Comparison of ENCODE assay signal across 8 mouse cellular contexts in the genomic region with DNA sequence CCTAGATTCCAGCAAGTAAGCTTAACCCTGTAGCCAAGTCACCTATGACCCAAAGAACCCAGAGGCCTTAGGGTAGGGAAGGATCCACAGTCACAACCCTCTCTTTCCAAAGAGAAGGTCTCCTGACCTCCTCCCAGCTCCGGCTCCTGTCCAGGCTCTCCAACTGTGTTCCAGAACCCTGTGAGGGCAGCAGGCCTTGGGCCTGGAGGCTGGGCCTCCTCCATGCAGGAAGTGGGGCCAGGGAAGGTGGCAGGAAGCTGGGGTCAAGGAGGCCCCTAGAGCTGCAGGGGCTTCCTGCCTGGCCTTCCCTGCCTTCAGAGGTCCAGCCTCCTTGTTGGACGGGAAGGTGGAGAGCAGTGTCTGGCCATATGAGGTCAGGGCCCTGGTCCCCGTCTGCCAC. TPM values are rescaled to one million over a fixed set of nuclear protein-coding genes. Genes with fewer than 3 reads are reported as not detected.
A peak's percentile ranks its signal among the peaks of the same experiment; 100 is the strongest.
DNase-seq lines count a peak whose midpoint lies in the region; ATAC-seq and TF ChIP-seq lines count a peak whose summit lies in the region.

No protein-coding gene starts in this region.

- ATAC-seq in forebrain, postnatal 0 days = no peak
- peak; percentile 55 for ATAC-seq in liver, postnatal 0 days
- no peak for ATAC-seq in monocyte, adult 5-6 weeks (replicated peaks; ENCODE audit: insufficient number of reproducible peaks, low FRiP score, low TSS enrichment, poor library complexity, severe bottlenecking)

- no peak for DNase-seq in forebrain, embryonic 10.5 days (ENCODE audit: extremely low spot score, low spot score)
- DNase-seq in forebrain, postnatal 0 days = no peak
- DNase-seq in heart, adult 18-20 months = peak; percentile 29 to 80
- peak; percentile 56 to 75 for DNase-seq in kidney, adult 8-10 months
- DNase-seq in liver, postnatal 0 days = peak; percentile 40
- no peak for DNase-seq in embryo, embryonic 10 days (ENCODE audit: low spot score)
- DNase-seq in cerebellum, adult 9-11 months = no peak

- no peak for TF ChIP-seq EP300 in liver, postnatal 0 days (IDR thresholded peaks at IDR 0.05; ENCODE audit: low read depth)

- H3K4me1 ChIP-seq in forebrain, embryonic 10.5 days = peaks cover 43% of the 10 kb centered on the region
- peaks cover 10% of the 10 kb centered on the region; the same call in 1 of the 2 replicates for H3K4me1 ChIP-seq in forebrain, postnatal 0 days (ENCODE audit: insufficient read depth)
- peaks cover 15% of the 10 kb centered on the region; the same call in 1 of the 2 replicates for H3K4me1 ChIP-seq in liver, postnatal 0 days (ENCODE audit: insufficient read depth)

- peak overlapping the region; percentile 73 for H3K27ac ChIP-seq in forebrain, embryonic 10.5 days
- H3K27ac ChIP-seq in forebrain, postnatal 0 days (ENCODE audit: low read depth, low read length) = no peak overlapping the region
- 0 out of 2 replicates have a peak overlapping the region, but pooled peaks have one; percentile 3 for H3K27ac ChIP-seq in liver, postnatal 0 days (ENCODE audit: low read depth)

- 77% methylated on average over 3 of the region's 3 CpGs for WGBS in forebrain, embryonic 10.5 days
- WGBS in forebrain, postnatal 0 days = 92% methylated on average over 3 of the region's 3 CpGs
- WGBS in liver, postnatal 0 days (ENCODE audit: insufficient replicate concordance) = 55% methylated on average over 3 of the region's 3 CpGs

- H3K9ac ChIP-seq in forebrain, postnatal 0 days = no peak overlapping the region
- no peak overlapping the region for H3K9ac ChIP-seq in liver, postnatal 0 days (replicated peaks)

- no peak overlapping the region for H3K4me3 ChIP-seq in forebrain, embryonic 10.5 days
- no peak overlapping the region for H3K4me3 ChIP-seq in forebrain, postnatal 0 days (ENCODE audit: low read depth, low read length)
- no peak overlapping the region for H3K4me3 ChIP-seq in liver, postnatal 0 days (ENCODE audit: low read depth, low read length)

- no peaks in the 10 kb centered on the region for H3K27me3 ChIP-seq in forebrain, embryonic 10.5 days (ENCODE audit: poor library complexity, severe bottlenecking)
- no peaks in the 10 kb centered on the region for H3K27me3 ChIP-seq in forebrain, postnatal 0 days (ENCODE audit: insufficient read depth, low read length)
- H3K27me3 ChIP-seq in liver, postnatal 0 days (ENCODE audit: insufficient read depth, low read length) = no peaks in the 10 kb centered on the region

- no peak for TF ChIP-seq CTCF in forebrain, postnatal 0 days (IDR thresholded peaks at IDR 0.05; ENCODE audit: low read depth)
- no peak for TF ChIP-seq CTCF in liver, postnatal 0 days (IDR thresholded peaks at IDR 0.05; ENCODE audit: low read depth)

- H3K9me3 ChIP-seq in forebrain, embryonic 10.5 days = no peaks in the 10 kb centered on the region
- H3K9me3 ChIP-seq in forebrain, postnatal 0 days (ENCODE audit: low read length) = no peaks in the 10 kb centered on the region
- H3K9me3 ChIP-seq in liver, postnatal 0 days (ENCODE audit: low read length) = no peaks in the 10 kb centered on the region

- H3K36me3 ChIP-seq in forebrain, embryonic 10.5 days (replicated peaks) = peaks cover 100% of the 10 kb centered on the region
- peaks cover 72% of the 10 kb centered on the region for H3K36me3 ChIP-seq in forebrain, postnatal 0 days (ENCODE audit: insufficient read depth)
- peaks cover 3% of the 10 kb centered on the region; the same call in 1 of the 2 replicates for H3K36me3 ChIP-seq in liver, postnatal 0 days (replicated peaks; ENCODE audit: insufficient read depth, low read length)

- no peak overlapping the region for H3K4me2 ChIP-seq in forebrain, postnatal 0 days (ENCODE audit: low read depth)
- H3K4me2 ChIP-seq in liver, postnatal 0 days (ENCODE audit: low read depth, low read length) = no peak overlapping the region

RNA-seq across cellular contexts. Expression of gene Bahcc1, which starts 48.5 kb away (rescaled TPM):
- 13.7 and 16.1 TPM in 2 replicates for polyA plus RNA-seq in forebrain, embryonic 10.5 days (2016; fragmentation: Nextera tagmentation; extraction: Ambion mirVana)
- total RNA-seq in forebrain, postnatal 0 days (2014; rRNA removed) = 19.3 and 26.5 TPM in 2 replicates
- 3.9 and 6.5 TPM in 2 replicates for polyA plus RNA-seq in forebrain, postnatal 0 days (2015; fragmentation: Nextera tagmentation; extraction: Ambion mirVana)
- total RNA-seq in heart, adult 18-20 months (2021) = 1 to 10 TPM; 3.5 to 5.0 TPM
- polyA plus RNA-seq in liver, postnatal 0 days (2015; fragmentation: Nextera tagmentation; extraction: Ambion mirVana) = 1.1 and 1.2 TPM in 2 replicates
- total RNA-seq in monocyte, adult 5-6 weeks (2017) = 0.68 to 0.85 TPM (median 0.76 TPM) in 3 replicates

Comparison
In these comparisons a context has a peak if more than half of its experiments do, and no peak if none do; other contexts are left out.
1. DNase-seq: peak in heart, adult 18-20 months (2 of 2), kidney, adult 8-10 months (2 of 2) and liver, postnatal 0 days (single experiment); none in forebrain, embryonic 10.5 days (single experiment), forebrain, postnatal 0 days (single experiment), embryo, embryonic 10 days (single experiment) and cerebellum, adult 9-11 months (single experiment).